Mouse (Mus musculus): ENCODE results near the gene Insm2. TPM values are rescaled to one million over a fixed set of nuclear protein-coding genes. Genes with fewer than 3 reads are reported as not detected.

Gene Insm2
- 0.18 TPM for polyA plus RNA-seq (2017; shearing (Covaris generic))

DNA sequence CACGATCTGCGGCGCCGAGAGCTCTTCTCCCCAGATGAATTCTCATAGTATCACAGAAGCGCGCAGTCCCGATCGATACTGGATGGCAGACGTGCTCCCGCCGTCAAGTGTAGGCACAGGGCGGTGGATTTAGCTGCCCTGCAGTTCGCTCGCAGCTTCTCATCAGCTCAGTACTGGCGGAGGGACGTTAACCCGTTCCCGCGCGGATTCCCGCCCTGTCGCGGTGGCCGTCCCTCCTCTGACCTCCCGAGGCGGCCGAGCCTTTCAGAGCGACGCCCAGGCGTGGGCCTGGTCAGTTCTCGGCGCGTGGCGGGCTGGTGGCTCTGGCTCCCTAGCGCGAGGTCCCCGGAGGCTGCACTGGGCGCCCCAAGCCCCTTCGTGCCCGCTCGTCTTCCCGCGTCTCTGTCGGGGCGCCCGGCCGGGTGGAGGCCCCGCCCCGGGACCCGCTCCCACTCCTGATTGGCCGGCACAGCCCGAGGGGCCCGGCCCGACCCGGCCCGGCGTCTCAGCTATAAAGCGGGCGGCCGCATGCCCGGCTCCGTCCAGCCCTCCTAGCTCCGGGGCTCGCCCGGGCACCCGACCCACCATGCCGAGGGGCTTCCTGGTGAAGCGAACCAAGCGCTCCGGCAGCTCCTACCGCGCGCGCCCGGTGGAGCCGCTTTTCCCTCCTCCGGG is at the start of gene Insm2:
Gene Insm2, plus strand, starts transcription at position 541 of the 675 bp plus-strand sequence.

DNA sequence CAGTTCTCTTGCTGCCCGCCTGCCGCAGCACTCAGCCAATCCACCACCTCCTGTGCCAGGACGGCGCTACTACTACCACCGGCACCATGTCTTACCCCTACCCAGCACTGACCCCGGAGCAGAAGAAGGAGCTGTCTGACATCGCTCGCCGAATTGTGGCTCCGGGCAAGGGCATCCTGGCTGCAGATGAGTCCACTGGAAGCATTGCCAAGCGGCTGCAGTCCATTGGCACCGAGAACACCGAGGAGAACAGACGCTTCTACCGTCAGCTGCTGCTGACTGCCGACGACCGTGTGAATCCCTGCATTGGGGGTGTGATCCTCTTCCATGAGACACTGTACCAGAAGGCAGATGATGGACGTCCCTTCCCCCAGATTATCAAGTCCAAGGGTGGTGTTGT is 34.0 kb upstream of the Insm2 start, which contains the start of gene Aldoart2:
Gene Aldoart2, plus strand, starts transcription at position 34 of the 400 bp plus-strand sequence.

Other genes with a start within 250 kb of the Insm2 start
- 199 TPM for gene Psma6, start 215.2 kb upstream of the Insm2 start, polyA plus RNA-seq (2017; shearing (Covaris generic))
- gene Nfkbia, start 106.8 kb upstream of the Insm2 start, polyA plus RNA-seq (2017; shearing (Covaris generic)), result 3,639 TPM
- gene Aldoart2, start 34.2 kb upstream of the Insm2 start, polyA plus RNA-seq (2017; shearing (Covaris generic)), result not detected
- gene Ralgapa1, start 221.7 kb downstream of the Insm2 start, polyA plus RNA-seq (2017; shearing (Covaris generic)), result 44.8 TPM
- 11.5 TPM for gene Brms1l, start 236.9 kb downstream of the Insm2 start, polyA plus RNA-seq (2017; shearing (Covaris generic))

Data from effector memory CD4-positive, alpha-beta T cell, adult 7 months (primary cell).